Mouse (Mus musculus) heart, adult 18-20 months (tissue): Measurements from ENCODE around the gene Il4i1. TPM values are rescaled to one million over a fixed set of nuclear protein-coding genes. Genes with fewer than 3 reads are reported as not detected.
"Not testable (repeated sequence)": the region's sequence is repeated elsewhere in the genome, so short reads cannot be mapped to it uniquely, and the experiment has no call there.

Experiments used
- DNase-seq, 2 experiments: peaks; one replicate each; pipeline ENCODE4 v3.0.0; 2021 to 2022; ENCODE audit warnings: mixed read lengths in 1 of 2
- total RNA-seq, 2 experiments: library from RNA; stranded (reverse); gene quantifications; 2 replicates each; pipeline ENCODE4 v1.2.3; 2021

Il4i1 gene
- total RNA-seq, 2 experiments from 2014 or later: 0.62 to 4.8 TPM

- no peak for DNase-seq
Measured at GRCm38 (mm10) chr7:44863982-44864494, 47.9 kb downstream of the Il4i1 start.

DNA sequence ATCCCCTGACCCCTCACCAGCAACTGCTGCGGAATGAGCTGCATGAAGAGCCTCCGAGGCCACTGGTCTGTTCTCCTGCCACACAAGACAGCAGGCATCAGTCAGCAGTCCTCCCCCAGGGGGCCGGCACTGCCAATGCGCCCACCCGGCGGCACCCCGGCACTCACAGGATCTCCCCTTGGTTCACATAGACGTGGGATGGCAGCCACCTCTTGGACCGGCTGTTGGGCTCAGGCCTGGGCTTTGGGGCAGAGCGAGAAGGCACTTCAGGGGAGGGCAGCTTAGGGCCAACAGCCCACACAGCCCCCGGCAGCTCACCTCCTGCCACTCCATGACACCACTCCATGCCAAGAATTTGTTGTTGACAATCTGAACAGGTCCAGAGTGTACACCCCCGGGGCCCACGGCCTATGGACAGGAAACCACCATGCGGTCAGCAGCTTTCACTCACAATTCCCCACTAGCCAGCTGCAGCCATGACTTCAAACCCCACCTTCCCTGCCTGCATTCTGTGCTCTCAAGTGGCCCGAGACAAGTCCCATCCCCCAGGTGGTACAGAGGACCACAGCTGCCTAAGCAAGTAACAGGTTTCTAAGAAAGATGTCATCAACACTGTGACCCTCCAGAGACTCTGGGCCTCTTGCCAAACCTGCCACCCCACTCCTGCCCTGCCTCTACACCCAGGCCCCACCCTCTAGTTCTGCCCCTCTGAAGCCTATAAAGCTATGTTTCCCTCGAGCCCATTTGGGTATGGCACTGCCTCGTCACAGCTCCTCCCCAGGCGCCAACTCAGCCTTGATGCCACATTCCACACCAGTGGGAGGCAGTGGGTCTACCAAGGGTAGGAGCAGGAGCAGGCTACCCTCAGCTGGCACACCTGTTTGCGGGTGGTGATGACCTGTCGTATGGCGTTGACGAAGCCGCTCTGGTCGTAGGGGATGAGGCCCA lies 48.7 kb downstream of the Il4i1 start:
- no peak for DNase-seq

- DNase-seq: peak; percentile 82 to 87
Measured at GRCm38 (mm10) chr7:44866276-44867009, 50.3 kb downstream of the Il4i1 start.

DNA sequence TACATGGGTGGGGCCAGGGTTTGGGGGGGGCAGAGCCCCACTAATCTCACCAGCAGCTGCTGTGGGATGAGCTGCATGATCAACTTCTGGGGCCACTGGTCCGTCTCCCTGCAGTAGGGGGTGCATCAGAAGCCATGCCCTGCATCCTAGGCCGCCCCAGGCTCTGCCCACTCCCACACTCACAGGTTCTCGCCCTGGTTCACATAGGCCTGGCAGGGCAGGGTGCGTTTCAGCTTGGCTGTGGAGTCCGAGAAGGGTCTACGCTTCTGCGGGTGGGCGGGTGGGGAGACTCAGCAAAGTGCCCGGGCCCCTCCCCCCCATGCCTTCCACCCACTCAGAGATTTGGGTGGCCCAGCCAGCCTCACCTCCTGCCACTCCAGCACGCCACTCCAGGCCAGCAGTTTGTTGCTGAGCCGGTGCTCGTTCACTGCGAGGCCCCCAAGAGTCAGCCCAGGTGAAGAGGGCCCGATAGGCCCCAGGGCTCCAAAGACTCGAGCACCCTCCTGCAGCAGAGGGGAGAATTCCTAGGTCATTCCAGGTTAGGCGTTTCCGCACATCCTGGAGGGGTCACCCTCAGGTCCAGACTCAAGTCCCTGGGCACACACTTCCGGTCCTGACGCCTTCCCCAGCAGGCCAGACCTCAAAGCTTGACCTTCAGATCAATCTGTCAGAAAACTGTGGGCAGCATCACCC lies 51.0 kb downstream of the Il4i1 start:
- no peak for DNase-seq

DNA sequence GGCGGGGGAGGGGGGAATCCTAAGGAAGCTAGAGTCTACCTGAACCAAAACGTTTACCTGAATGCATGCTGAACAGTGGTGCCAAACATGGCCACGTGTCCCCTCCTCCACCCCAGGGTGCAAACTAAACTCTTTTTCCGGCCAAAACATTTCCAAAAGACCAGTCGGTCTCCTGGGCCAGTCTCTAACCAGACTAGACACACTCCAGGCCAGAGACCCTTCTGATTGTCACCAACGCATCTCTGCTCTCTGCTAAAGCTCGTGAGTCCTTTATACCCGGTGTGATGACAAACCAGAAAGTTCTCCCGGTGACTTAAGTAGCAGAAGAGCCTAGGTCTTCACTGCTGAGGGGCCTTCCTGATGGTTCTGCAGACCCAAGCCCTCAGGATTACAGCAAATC lies 51.6 kb downstream of the Il4i1 start:
- DNase-seq: no peak

DNA sequence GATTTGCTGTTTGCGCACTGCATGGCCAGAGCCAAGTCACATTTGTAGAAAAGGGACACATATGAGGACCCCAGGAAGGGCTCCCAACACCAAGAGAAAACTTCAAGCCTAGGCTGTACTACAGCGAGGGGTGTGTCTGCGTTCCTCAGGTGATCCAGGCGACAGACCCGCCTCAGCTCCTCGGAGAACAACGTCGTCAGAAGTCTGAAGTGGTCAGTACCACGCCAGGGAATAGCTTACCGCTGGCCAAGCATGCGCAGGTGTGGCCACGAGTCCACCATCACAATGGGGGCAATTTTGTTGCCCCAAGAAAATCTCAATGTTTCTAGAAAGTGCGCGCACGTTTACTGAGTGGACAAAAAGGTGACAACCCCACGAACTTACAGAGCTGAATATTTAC lies 52.3 kb downstream of the Il4i1 start:
- DNase-seq: peak in 1 of 2 experiments; percentile 49

GRCm38 (mm10) chr7:44868919-44869696 lies 52.9 kb downstream of the Il4i1 start:
- DNase-seq: peak; percentile 83

- peak; percentile 94 to 97 for DNase-seq
Measured at GRCm38 (mm10) chr7:44869697-44870528, 53.7 kb downstream of the Il4i1 start, which contains the start of gene Ptov1. TSS of gene Ptov1 (minus strand) at chr7:44869788.

DNA sequence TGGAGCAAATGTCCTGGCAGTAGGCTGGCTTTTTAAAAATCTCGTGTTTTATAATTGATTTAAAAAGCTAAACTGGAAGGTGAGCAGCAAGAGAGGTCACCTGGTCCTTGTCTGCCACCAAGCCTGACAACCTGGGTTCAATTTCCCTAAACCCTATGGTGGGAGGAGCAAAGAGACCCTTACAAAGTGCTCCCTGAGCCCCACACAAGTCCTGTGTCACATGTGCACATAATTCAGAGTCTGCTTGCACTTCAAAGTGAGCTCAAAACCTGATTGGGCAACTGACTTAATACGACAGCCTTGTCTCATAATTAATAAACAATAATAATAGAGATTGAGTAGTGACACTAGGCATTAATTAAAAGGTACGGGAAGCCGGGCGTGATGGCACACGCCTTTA lies 54.4 kb downstream of the Il4i1 start:
- no peak for DNase-seq

DNA sequence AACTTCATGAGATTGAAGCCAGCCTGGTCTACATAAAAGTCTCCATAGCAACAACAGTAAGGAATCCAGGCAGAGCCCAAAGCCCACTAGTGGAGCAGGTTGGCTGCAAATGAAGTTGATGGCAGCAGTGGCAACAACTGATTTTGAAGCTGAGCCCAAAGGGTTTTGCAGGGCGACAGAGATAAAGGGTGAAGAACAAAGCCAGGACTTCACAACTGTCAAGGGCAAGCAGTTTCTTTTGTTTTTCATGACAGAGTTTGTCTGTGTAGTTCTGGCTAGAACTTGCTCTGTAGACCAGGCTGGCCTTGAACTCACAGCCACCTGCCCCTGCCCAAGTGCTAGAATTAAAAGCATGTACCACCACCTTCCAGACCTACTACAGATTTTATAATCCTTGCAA lies 55.0 kb downstream of the Il4i1 start:
- no peak for DNase-seq

GRCm38 (mm10) chr7:44871774-44872173 lies 55.6 kb downstream of the Il4i1 start:
- DNase-seq: not testable (repeated sequence)

DNA sequence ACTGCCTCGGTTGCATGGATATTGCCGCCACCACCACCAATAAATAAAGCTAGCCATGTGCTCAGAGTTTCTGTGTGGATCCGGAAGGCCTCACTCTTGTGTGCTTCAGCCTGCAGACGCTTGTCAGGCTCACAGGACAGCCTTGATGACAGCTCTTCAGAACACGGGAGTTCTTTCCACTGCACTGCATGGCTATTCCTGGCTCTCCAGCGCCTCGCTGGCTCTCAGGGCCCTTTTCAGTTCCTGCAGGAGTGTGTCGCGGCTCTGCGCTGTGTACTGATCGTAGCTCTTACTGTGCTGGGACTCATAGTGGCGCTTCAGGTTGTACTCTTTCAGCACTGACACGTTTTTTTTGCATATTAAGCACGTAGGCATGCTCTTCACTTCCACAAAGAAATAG lies 61.6 kb downstream of the Il4i1 start:
- DNase-seq: peak; percentile 72 to 79

DNA sequence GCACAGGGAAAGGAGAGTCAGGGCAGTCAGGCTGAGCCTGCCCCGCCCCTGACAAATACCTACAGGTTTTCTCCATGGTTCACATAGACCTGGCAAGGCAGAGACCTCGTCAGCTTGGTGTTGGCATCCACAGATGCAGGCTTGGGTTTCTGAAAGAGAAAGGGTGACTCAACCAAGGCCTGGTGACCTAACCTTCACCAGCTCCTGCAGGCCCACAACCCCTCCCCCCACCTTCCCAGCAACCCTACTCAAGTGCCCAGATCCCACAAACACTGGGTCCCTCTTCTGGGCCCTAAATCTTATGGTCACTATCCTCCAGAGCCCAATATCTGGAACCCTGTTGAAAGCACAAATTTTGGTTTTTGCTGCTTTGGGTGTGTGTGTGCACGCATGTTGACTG lies 66.8 kb downstream of the Il4i1 start:
- no peak for DNase-seq

- DNase-seq: no peak
Measured at GRCm38 (mm10) chr7:44884637-44885036, 68.5 kb downstream of the Il4i1 start.

DNA sequence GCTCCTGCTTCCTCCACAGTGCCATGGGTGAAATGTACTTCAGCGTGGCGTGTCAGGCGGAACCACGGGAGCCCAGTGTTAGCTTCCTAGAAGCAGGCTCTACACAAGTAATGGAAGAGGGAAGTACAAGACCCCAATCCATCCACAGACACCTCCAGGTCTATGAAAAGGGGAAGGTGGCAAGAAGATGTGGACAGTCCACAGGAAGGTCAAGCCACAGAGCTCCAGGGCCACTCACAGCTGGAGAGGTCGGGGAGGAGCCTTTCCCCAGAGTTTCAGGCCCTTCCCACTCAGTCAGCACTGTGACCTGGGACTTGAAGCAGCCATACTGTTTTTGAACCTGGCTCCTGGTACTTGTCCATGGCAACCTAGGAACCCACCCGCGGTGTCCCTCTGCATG lies 70.8 kb downstream of the Il4i1 start:
- DNase-seq: no peak

- DNase-seq: peak; percentile 45 to 56
Measured at GRCm38 (mm10) chr7:44888256-44889105, 72.3 kb downstream of the Il4i1 start.

DNA sequence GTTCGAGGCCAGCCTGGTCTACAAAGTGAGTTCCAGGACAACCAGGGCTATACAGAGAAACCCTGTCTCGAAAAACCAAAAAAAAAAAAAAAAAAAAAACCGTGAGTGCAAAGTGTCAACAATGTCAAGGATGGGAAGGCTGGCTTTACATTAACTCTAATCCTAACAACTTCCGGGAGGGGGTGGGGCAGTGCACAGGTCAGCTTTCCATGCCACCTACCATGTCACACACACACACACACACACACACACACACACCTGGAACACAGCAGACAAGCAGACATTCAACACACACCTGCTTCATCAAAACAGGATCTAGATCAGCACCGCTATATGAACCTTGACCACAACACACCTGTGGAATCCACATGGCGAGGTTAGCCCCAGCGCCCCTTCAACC lies 74.0 kb downstream of the Il4i1 start:
- no peak for DNase-seq
